Mouse (Mus musculus) Patski (cell line): ENCODE measurements around the gene Lrrc25. TPM values are rescaled to one million over a fixed set of nuclear protein-coding genes. Genes with fewer than 3 reads are reported as not detected.

ENCODE experiments used
- ATAC-seq: fragments of 100-300 bp; one replicate; pipeline ENCODE4 v1.8.0; 2021
- CTCF ChIA-PET: fragments of 350-600 bp; sonication (Branson Sonifier 250); formaldehyde crosslinking; loops from one replicate; lab custom pipeline; 2022; ENCODE audit warnings: inconsistent platforms; lab: Charles Lee
- POLR2A ChIA-PET: fragments of 350-600 bp; sonication (Branson Sonifier 250); formaldehyde crosslinking; loops from one replicate; lab custom pipeline; 2022; ENCODE audit warnings: antibody characterized with exemption, inconsistent platforms; lab: Charles Lee
- DNase-seq: peaks from one replicate; pipeline ENCODE4 v3.0.0-alpha.2; 2011; ENCODE audit warnings: low read depth, low spot score
- H3K27me3 ChIP-seq: fragments of 371-371 bp; one replicate; pipeline ENCODE4 v1.5.1; 2021
- CTCF ChIP-seq: fragments of 100-300 bp; IDR thresholded peaks from one replicate; pipeline ENCODE4 v1.5.1; 2021
- in situ Hi-C: fragments of 300-500 bp; cut with MboI; formaldehyde crosslinking; loops from 3 replicates; pipeline ENCODE4 v1.11.1; 2018; ENCODE audit warnings: low pct_unique_long_range_greater_than_20kb, mixed read lengths
- polyA plus RNA-seq: library from polyadenylated mRNA; unstranded; gene quantifications from one replicate; pipeline ENCODE4 v1.2.3, GENCODE M21; 2021

The Lrrc25 gene
- polyA plus RNA-seq, 1 experiment from 2014 or later, result 0.04 TPM

- ATAC-seq (no peak), DNase-seq (no peak)
- no peaks in the 10 kb centered on the region for H3K27me3 ChIP-seq
- POLR2A ChIA-PET, result interaction anchor here (0.7 to 2.5 kb wide), 3 partner anchors 14 to 34 kb away, joined by 3 to 15 read pairs (median 3); no protein-coding TSS in a partner anchor
- CTCF ChIA-PET, result interaction anchor here (0.7 to 4.9 kb wide), 3 partner anchors 10 to 21 kb away, joined by 3 to 27 read pairs (median 4); no protein-coding TSS in a partner anchor
- in situ Hi-C loops, result no loop called here
- TF ChIP-seq CTCF, result no peak
Measured at GRCm38 (mm10) chr8:70644065-70644464, 28.1 kb downstream of the Lrrc25 start.

GRCm38 (mm10) chr8:70645501-70646224 lies 29.7 kb downstream of the Lrrc25 start:
- TF ChIP-seq CTCF, result no peak
- ChIA-PET POLR2A (interaction anchor here (9.4 kb wide), 1 partner anchor 14 kb away, joined by 118 read pairs; the partner anchor contains the start of gene Gdf15), CTCF (interaction anchor here (1.2 kb wide), 2 partner anchors 10 to 16 kb away, joined by 3 to 5 read pairs; no protein-coding TSS in a partner anchor)
- H3K27me3 ChIP-seq, result no peaks in the 10 kb centered on the region
- ATAC-seq, result no peak
- DNase-seq, result no peak
- in situ Hi-C loops, result no loop called here

DNA sequence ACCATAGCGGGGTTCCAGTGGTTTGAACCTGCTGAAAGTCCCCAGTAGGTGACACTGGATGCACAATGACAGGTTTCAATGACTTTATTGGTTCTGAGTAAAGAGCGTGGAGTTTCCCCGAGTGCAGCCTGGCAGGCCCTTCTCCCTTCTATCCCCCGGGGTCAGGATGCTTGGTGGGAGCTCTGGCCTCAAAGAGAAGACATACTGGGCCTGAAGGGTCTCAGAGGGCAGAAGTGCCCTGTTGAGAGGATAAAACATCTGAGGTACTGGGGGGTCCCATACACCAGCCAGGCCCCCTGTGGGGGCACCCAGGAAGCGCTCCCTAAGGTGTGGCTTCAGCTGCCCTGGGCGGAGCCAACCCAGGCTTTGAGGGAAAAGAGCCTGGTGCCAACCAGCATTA lies 30.4 kb downstream of the Lrrc25 start:
- H3K27me3 ChIP-seq, result no peaks in the 10 kb centered on the region
- TF ChIP-seq CTCF, result no peak
- in situ Hi-C loops, result no loop called here
- no peak for DNase-seq
- ATAC-seq, result no peak
- CTCF ChIA-PET, result interaction anchor here (1.1 to 1.2 kb wide), 2 partner anchors 8 to 11 kb away, joined by 3 read pairs; no protein-coding TSS in a partner anchor
- POLR2A ChIA-PET, result interaction anchor here (0.7 to 9.4 kb wide), 3 partner anchors 14 to 179 kb away, joined by 3 to 118 read pairs (median 5); partner anchors contain the start of gene Gdf15

- in situ Hi-C loops, result no loop called here
- ATAC-seq (no peak), DNase-seq (no peak)
- H3K27me3 ChIP-seq, result no peaks in the 10 kb centered on the region
- CTCF ChIA-PET, result interaction anchor here (1.1 to 1.2 kb wide), 2 partner anchors 8 to 11 kb away, joined by 3 read pairs; no protein-coding TSS in a partner anchor
- POLR2A ChIA-PET, result interaction anchor here (0.7 to 9.4 kb wide), 3 partner anchors 15 to 179 kb away, joined by 3 to 118 read pairs (median 5); partner anchors contain the start of gene Gdf15
- TF ChIP-seq CTCF, result no peak
Measured at GRCm38 (mm10) chr8:70646775-70647174, 30.8 kb downstream of the Lrrc25 start.

DNA sequence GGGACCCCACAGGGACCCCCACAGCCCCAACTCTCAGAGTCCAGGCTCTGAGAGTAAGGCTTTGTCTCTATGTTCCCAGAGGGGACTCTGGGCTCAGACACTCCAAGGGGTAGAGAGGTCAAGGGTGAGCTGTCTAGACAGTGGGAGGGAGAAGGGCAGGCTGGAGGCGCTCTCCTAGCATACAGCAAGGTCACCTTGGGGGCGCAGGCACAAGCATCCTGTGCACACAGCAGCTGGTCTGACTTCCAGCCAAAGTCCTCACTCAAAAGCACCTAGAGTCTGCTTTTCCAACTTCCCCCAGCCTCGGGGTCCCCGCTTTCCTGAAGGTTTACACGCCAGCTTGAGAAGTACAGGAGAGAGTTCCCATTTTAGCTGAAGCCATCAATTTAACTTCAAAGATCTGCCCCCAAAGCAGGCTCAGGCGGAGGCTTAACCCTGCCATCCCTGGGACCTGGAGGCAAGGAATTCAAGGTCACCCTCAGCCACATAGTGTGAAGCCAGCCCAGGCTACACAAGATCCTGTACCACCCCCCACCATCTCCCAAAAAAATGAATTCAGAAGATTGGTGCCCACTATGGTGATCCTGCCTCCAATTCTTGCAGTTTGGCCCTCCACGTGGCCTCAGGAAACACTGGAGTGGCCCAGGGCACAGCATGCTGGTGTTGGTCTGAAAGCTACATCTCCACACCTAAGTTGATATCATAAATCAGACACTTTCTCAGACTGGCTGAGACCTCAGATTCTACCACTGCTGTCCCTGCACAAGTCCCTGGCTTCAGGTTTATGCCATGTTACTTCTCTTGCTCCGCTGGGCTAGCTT lies 31.6 kb downstream of the Lrrc25 start:
- ChIA-PET POLR2A (interaction anchor here (1.6 to 9.4 kb wide), 2 partner anchors 16 to 52 kb away, joined by 3 to 118 read pairs; partner anchors contain the start of gene Gdf15), CTCF (interaction anchor here (0.7 to 1.1 kb wide), 2 partner anchors 9 to 18 kb away, joined by 3 read pairs; no protein-coding TSS in a partner anchor)
- DNase-seq, result no peak
- H3K27me3 ChIP-seq, result no peaks in the 10 kb centered on the region
- in situ Hi-C loops, result no loop called here
- no peak for ATAC-seq
- TF ChIP-seq CTCF, result no peak

DNA sequence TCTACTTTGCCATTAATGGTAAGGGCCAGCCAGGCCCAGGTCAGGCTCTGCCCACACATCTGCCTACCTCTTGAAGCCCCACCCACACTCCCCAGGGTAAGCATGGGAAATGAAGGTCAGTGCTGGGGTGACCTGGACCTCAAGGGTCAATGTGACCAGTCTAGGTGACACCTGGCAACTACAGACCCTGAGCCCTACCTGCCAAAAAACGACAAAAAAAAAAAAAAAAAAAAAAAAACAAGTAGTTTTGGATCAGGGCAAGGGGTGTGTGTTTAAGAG lies 32.1 kb downstream of the Lrrc25 start:
- DNase-seq (no peak), ATAC-seq (no peak)
- no peak for TF ChIP-seq CTCF
- CTCF ChIA-PET, result interaction anchor here (5.9 kb wide), 1 partner anchor 18 kb away, joined by 42 read pairs; no protein-coding TSS in a partner anchor
- H3K27me3 ChIP-seq, result no peaks in the 10 kb centered on the region
- POLR2A ChIA-PET, result interaction anchor here (1.6 to 9.4 kb wide), 2 partner anchors 16 to 52 kb away, joined by 3 to 118 read pairs; partner anchors contain the start of gene Gdf15
- in situ Hi-C loops, result no loop called here

DNA sequence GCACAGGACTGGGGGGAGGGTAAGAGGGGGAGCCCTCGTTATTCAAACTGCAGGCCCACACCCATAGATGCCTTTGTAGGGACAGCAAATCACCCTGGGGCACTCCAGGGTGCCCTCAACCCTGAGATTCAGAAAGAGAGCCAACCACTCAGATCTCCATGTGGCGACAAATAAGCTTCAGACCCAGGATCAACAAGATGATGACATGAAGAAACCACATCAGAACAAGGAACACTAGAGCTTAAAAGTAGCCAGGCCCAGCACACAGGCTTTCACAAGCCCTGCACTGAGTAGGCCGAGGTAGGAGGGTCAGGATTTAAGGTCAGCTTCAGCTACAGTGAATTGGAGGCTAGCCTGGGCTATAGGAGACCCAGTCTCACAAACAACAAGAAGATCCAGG lies 33.0 kb downstream of the Lrrc25 start:
- no peak for ATAC-seq
- in situ Hi-C loops, result no loop called here
- CTCF ChIA-PET, result interaction anchor here (5.9 kb wide), 1 partner anchor 19 kb away, joined by 42 read pairs; no protein-coding TSS in a partner anchor
- TF ChIP-seq CTCF, result no peak
- no peak for DNase-seq
- H3K27me3 ChIP-seq, result no peaks in the 10 kb centered on the region
- POLR2A ChIA-PET, result interaction anchor here (0.8 to 9.4 kb wide), 4 partner anchors 17 to 117 kb away, joined by 3 to 118 read pairs (median 4); partner anchors contain the start of gene Gdf15

DNA sequence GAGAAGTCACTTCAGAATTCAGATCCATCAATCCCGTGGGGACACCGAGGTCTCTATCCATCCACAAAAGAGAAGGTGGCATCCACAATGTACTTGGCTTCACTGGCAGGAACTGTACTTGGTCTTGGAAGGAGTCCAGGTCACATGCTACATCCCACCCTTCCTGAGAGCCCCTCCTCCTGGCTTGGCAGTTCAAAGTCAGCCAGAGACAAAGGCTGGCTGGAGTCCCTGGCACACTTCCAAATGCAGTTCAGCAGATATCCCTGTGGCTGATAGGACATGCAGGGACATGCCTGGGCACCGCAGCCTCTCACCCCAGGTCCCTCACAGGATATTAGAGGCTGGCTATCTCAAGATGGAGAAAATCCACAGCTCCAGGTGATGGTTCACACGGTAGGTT lies 33.4 kb downstream of the Lrrc25 start:
- no peak for ATAC-seq
- TF ChIP-seq CTCF, result no peak
- no peaks in the 10 kb centered on the region for H3K27me3 ChIP-seq
- in situ Hi-C loops, result no loop called here
- no peak for DNase-seq
- CTCF ChIA-PET, result interaction anchor here (0.9 to 5.9 kb wide), 2 partner anchors 11 to 19 kb away, joined by 3 to 42 read pairs; no protein-coding TSS in a partner anchor
- POLR2A ChIA-PET, result interaction anchor here (0.8 to 9.4 kb wide), 5 partner anchors 10 to 117 kb away, joined by 3 to 118 read pairs (median 4); partner anchors contain the start of gene Gdf15

DNA sequence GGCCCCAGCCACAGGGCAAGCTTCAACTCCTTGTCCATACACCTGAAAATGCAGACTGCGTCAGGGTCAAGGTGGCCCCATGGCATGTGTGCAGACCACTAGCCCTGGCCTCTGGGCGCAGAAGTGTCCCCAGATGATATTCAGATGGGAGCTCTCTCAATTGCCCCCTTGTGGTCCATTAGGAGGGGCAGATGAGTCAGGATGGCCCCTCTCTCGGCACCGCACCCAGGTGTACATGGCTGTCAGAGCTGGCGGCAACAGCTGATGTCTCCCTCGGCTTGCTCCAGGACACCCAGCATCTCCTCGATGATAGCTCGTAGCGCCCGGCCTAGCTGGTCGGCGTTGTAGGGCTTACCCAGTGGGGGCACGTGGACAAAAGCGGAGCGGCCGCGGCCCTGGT lies 34.4 kb downstream of the Lrrc25 start:
- in situ Hi-C loops, result no loop called here
- no peaks in the 10 kb centered on the region for H3K27me3 ChIP-seq
- ATAC-seq, result no peak
- no peak for TF ChIP-seq CTCF
- DNase-seq, result no peak
- CTCF ChIA-PET, result interaction anchor here (0.7 to 5.9 kb wide), 6 partner anchors 9 to 40 kb away, joined by 3 to 42 read pairs (median 3); no protein-coding TSS in a partner anchor
- POLR2A ChIA-PET, result interaction anchor here (1.5 to 9.4 kb wide), 2 partner anchors 11 to 18 kb away, joined by 5 to 118 read pairs; partner anchors contain the start of gene Gdf15
